Mouse (Mus musculus) spleen, postnatal 10 days (tissue): ENCODE measurements around the gene Zzz3.

Experiments
- DNase-seq, 2 experiments: peaks; one replicate each; pipeline ENCODE4 v3.0.0; 2021 to 2022; ENCODE audit warnings: low spot score in 2 of 2

Zzz3 gene

DNA sequence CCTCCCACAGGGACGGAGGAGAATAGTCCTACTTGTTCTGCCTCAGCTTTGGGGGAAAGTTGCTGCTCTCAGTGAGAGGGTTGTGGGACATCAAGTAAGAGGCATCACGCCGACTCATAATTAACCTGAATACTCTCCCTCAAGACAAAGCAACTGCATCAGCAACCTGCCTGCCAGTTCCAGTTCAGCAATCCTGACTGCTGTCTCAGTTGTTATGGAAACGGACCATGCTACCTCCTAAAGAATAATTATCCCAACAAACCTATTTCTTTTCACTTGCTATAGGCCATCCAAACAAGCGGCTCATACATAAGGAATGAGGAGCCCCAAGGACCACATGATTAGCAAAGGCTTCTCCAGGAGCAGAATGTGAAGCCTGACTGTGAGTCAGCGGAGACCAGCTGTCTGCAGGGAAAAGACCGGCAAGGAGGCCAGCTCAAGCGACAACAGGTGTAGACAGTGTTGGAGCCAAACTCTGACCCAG, 100.2 kb downstream of the Zzz3 start:
- no peak for DNase-seq

GRCm38 (mm10) chr3:152497084-152497483, 101.8 kb downstream of the Zzz3 start:
- no peak for DNase-seq

- DNase-seq = no peak
Observed at GRCm38 (mm10) chr3:152497842-152498241, 102.6 kb downstream of the Zzz3 start.

DNA sequence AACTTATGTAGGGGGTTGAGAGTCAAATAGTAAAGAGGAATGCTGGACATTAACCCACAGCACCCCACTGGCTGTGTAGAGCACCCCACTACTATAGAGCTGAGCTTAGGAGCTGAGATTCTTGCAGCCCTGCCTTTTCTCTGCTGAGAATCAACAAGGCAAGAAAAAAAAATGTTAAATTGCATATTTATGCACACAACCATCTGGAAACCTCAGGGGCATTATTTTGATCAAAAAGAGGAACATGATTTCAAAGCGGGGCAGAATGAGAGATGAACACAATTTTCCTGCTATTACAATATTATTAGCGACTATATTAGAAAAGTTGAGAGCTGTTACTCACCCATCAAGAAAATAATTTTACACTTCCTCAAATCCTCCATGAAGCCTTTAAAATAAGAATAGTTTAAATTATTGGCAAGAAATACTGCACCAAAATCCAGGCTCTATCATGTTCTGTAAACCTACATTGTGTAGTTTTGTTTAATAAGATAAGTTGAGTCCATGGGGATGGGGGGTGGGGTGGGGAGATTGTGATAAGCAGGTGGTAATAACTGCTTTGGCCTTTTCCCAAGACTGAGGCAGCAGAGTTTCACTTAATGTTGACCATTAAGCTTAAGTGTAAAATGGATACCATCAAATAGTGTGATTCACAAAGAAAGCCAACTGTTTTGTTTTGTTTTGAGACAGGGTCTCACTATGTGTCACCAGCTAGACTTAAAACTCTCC, 103.9 kb downstream of the Zzz3 start:
- DNase-seq = no peak

DNA sequence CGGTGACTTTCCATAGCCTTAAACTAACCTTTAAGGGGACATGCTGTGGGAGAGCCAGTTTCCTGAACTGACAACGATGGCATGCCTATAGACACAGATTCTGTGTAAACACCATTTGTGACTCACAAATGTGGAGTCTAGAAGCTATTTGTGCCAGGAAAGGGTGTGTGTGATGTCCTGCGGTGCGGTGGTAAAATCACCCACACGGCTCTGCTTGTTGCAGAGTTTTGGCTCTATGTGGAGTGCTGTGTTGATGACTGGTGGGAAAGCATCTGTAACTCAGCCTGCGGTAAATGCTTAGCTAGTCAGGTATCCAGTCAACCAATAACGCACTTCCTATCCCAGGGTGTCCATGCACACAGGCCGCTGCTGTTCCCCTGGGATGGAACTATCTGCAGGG, 112.6 kb downstream of the Zzz3 start:
- no peak for DNase-seq

DNA sequence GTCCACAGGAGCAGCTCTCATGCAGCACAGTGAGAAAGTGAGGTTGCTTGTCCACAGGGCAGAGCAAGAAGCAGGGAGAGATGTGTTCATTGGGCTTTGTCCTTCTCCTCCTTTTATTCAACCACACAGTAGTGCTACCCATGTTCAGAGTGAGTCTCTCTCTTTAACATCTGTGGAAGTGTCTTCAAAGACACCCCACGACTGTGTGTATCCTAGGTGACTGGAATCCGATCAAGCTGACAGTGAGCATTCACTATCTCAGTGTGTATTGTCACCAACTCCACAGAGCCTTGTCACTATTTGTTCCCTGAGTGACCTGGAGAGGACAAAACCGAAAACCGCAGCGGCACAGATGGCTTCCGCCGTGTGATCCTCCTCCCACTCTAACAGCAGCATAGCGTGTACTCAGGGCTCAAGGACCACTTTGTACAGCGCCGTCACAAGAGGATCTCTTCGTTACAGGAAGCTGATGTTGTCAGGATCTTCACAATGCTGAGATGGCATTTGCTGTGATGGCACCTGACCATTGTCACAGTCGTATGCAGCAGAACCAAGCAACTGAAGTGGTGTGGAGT, 113.2 kb downstream of the Zzz3 start:
- DNase-seq = no peak

GRCm38 (mm10) chr3:152509268-152509667, 114.0 kb downstream of the Zzz3 start:
- DNase-seq = no peak
